Mouse (Mus musculus) gastrocnemius, postnatal 14 days (tissue): ENCODE measurements around the gene Mon2. TPM values are rescaled to one million over a fixed set of nuclear protein-coding genes. Genes with fewer than 3 reads are reported as not detected.

ENCODE experiments used
- microRNA-seq, 2 experiments: library from miRNA; unstranded; fragments of <30 nt; microRNA quantifications; one replicate each; pipeline ENCODE4 v1.2.0; 2021
- total RNA-seq, 2 experiments: library from RNA; stranded (reverse); gene quantifications; 2 replicates each; pipeline ENCODE4 v1.2.3; 2021

The Mon2 gene
- total RNA-seq, 2 experiments from 2014 or later, result 35.8 to 42.6 TPM

Small RNAs within 50 kb of the gene (microRNA-seq; reads per million reads assigned to microRNA genes)
- 64,528 to 65,813 reads per million in 2 experiments for gene Mirlet7i

Other genes starting within 250 kb of the Mon2 start
- 100 to 1,000 TPM; 145 to 155 TPM for gene Usp15, start 120.5 kb upstream of the Mon2 start, total RNA-seq
- gene Fam19a2, start 187.5 kb upstream of the Mon2 start, total RNA-seq, result under 1 TPM in 1 of 2 experiments, not detected in 1; 0.12 TPM